Mouse (Mus musculus): ENCODE measurements at regions not wholly inside any gene's neighbourhood (a gene's known extent, or its start where the extent isn't known, plus 50 kb on each side); places are given as distances from the start of the nearest gene placed in this dataset.
A peak's percentile ranks its signal among the peaks of the same experiment; 100 is the strongest.

DNA sequence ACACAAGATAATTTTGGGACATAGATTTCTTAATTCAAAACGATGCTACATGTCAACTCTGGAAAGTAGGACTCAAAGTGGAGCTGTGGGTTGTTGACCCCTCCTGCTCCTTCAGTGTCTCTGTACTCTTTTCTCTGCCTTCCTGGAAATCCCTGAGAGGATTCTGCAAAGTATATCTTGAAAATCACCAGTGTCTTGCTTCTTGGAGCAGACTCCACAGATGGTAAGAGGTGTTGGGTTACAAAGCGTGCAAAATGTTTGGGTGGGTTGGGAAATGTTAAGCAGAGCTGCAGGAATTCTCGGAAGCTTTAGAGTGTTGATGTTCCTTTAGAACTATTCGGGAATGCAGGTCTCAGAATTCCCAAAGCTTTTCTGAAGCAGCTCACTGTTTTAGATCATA, 61.5 kb upstream of the Abcb5 start:
- no peaks in the 10 kb centered on the region for H3K4me1 ChIP-seq (ENCODE audit: control insufficient read depth in 2 of 2, insufficient read depth in 2 of 2, low read length in 2 of 2, poor library complexity in 1 of 2)
- DNase-seq (ENCODE audit: low read depth, low spot score), result no peak
- no peak overlapping the region for H3K27ac ChIP-seq (ENCODE audit: insufficient read depth, low read depth, low read length, poor library complexity, severe bottlenecking)

DNA sequence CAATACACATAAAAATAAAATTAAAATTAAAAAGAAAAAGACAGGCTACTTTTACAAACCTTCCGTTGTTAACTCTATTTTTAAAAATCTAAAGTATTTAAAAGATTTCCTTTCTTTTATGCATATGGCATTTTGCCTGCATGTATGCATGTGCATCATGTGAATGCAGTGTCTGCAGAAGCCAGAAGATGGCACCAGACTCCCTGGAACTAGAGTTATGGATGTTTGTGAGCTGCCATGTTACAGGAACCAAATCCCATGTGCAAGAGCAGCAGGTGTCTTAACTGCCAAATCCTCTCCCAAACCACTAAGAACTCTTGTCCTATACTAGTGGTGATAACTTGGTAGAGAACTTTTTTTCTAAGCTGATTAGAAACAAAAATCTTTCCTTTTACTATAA, 60.1 kb upstream of the Abcb5 start:
- no peaks in the 10 kb centered on the region for H3K4me1 ChIP-seq (ENCODE audit: control insufficient read depth in 2 of 2, insufficient read depth in 2 of 2, low read length in 2 of 2, poor library complexity in 1 of 2)
- TF ChIP-seq ZC3H11A (IDR thresholded peaks at IDR 0.05; ENCODE audit: borderline replicate concordance, low read depth, low read length) (peak; percentile 83), MAFK (IDR thresholded peaks at IDR 0.05; ENCODE audit: insufficient read depth, low read depth, low read length) (no peak)
- no peaks in the 10 kb centered on the region for H3K36me3 ChIP-seq (ENCODE audit: control insufficient read depth, insufficient read depth, low read length, poor library complexity, severe bottlenecking)
- peak; percentile 38 for DNase-seq (ENCODE audit: low read depth, low spot score)
- no peak overlapping the region for H3K9ac ChIP-seq (ENCODE audit: insufficient read depth, low read depth, low read length, poor library complexity, severe bottlenecking)
- H3K4me3 ChIP-seq (ENCODE audit: insufficient read depth in 1 of 2, low read depth in 1 of 2, low read length in 2 of 2, poor library complexity in 1 of 2, severe bottlenecking in 1 of 2), result no peak overlapping the region
- H3K9me3 ChIP-seq (ENCODE audit: control insufficient read depth, insufficient read depth, low read depth, low read length), result no peaks in the 10 kb centered on the region
- in situ Hi-C loops (cut with MboI; ENCODE audit: low sequenced_read_pairs in 2 of 2, unreplicated experiment in 2 of 2), result no loop called here
- H3K27ac ChIP-seq (ENCODE audit: insufficient read depth, low read depth, low read length, poor library complexity, severe bottlenecking), result no peak overlapping the region

More for the DNA sequence above, 61.5 kb upstream of the Abcb5 start:
- no peak overlapping the region for H3K9ac ChIP-seq (ENCODE audit: insufficient read depth, low read depth, low read length, poor library complexity, severe bottlenecking)
- H3K9me3 ChIP-seq (ENCODE audit: control insufficient read depth, insufficient read depth, low read depth, low read length), result no peaks in the 10 kb centered on the region
- H3K4me3 ChIP-seq (ENCODE audit: insufficient read depth in 1 of 2, low read depth in 1 of 2, low read length in 2 of 2, poor library complexity in 1 of 2, severe bottlenecking in 1 of 2), result no peak overlapping the region
- TF ChIP-seq HCFC1 (IDR thresholded peaks at IDR 0.05; ENCODE audit: borderline replicate concordance, insufficient read depth, low read length), result no peak
- no peak for TF ChIP-seq MAFK (IDR thresholded peaks at IDR 0.05; ENCODE audit: insufficient read depth, low read depth, low read length)
- TF ChIP-seq ZNF384 (IDR thresholded peaks at IDR 0.05; ENCODE audit: low read depth, low read length), result no peak
- TF ChIP-seq CHD2 (IDR thresholded peaks at IDR 0.05; ENCODE audit: low read depth, low read length), result no peak
- no peak for TF ChIP-seq ZC3H11A (IDR thresholded peaks at IDR 0.05; ENCODE audit: borderline replicate concordance, low read depth, low read length)
- in situ Hi-C loops (cut with MboI; ENCODE audit: low sequenced_read_pairs in 2 of 2, unreplicated experiment in 2 of 2), result no loop called here
- H3K36me3 ChIP-seq (ENCODE audit: control insufficient read depth, insufficient read depth, low read length, poor library complexity, severe bottlenecking), result no peaks in the 10 kb centered on the region

DNA sequence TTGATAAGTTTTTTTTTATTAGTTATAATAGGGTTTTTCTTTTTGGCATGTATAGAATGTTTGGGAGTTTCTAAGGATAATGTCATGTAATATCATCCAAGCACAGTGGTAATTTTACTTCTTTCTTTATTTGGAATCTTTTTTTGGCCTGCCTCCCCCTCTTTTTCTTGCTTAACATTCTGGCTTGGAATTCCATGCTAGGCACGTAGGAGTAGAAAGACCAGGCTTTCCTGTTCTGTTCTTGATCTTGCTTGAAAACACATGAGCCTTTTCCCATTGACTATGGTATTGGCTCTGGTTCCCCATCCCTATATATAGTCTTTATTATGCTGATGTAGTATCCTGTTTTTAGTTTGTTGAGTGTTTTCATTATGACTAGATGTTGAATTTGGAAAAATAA, 57.8 kb upstream of the Abcb5 start:
- Histone ChIP-seq H3K36me3 (ENCODE audit: control insufficient read depth, insufficient read depth, low read length, poor library complexity, severe bottlenecking) (no peaks in the 10 kb centered on the region), H3K4me3 (ENCODE audit: insufficient read depth in 1 of 2, low read depth in 1 of 2, low read length in 2 of 2, poor library complexity in 1 of 2, severe bottlenecking in 1 of 2) (no peak overlapping the region), H3K4me1 (ENCODE audit: control insufficient read depth in 2 of 2, insufficient read depth in 2 of 2, low read length in 2 of 2, poor library complexity in 1 of 2) (no peaks in the 10 kb centered on the region), H3K27ac (ENCODE audit: insufficient read depth, low read depth, low read length, poor library complexity, severe bottlenecking) (no peak overlapping the region), H3K9ac (ENCODE audit: insufficient read depth, low read depth, low read length, poor library complexity, severe bottlenecking) (no peak overlapping the region), H3K9me3 (ENCODE audit: control insufficient read depth, insufficient read depth, low read depth, low read length) (no peaks in the 10 kb centered on the region)
- in situ Hi-C loops (cut with MboI; ENCODE audit: low sequenced_read_pairs in 2 of 2, unreplicated experiment in 2 of 2), result no loop called here
- no peak for DNase-seq (ENCODE audit: low read depth, low spot score)
- TF ChIP-seq ZNF384 (IDR thresholded peaks at IDR 0.05; ENCODE audit: low read depth, low read length) (no peak), HCFC1 (IDR thresholded peaks at IDR 0.05; ENCODE audit: borderline replicate concordance, insufficient read depth, low read length) (no peak), ZC3H11A (IDR thresholded peaks at IDR 0.05; ENCODE audit: borderline replicate concordance, low read depth, low read length) (no peak), MAFK (IDR thresholded peaks at IDR 0.05; ENCODE audit: insufficient read depth, low read depth, low read length) (no peak), CHD2 (IDR thresholded peaks at IDR 0.05; ENCODE audit: low read depth, low read length) (no peak)

Measured in ES-E14 (cell line).